Mouse (Mus musculus): ENCODE results near the gene Rnf225. TPM values are rescaled to one million over a fixed set of nuclear protein-coding genes. Genes with fewer than 3 reads are reported as not detected.

Gene Rnf225
- polyA plus RNA-seq, 1 experiment from 2014 or later = 0.63 TPM

GRCm38 (mm10) chr7:12961511-12962141 is 34.4 kb downstream of the Rnf225 start:
- 1% methylated on average over 29 of the region's 29 CpGs for WGBS
- Histone ChIP-seq H3K36me3 (no peaks in the 10 kb centered on the region), H3K4me3 (peak overlapping the region; percentile 67), H3K4me2 (peak overlapping the region; percentile 79), H3K27ac (replicated peaks) (peak overlapping the region; percentile 87), H3K9ac (peak overlapping the region; percentile 86), H3K4me1 (peaks cover 13% of the 10 kb centered on the region), H3K27me3 (replicated peaks) (no peaks in the 10 kb centered on the region), H3K9me3 (no peaks in the 10 kb centered on the region)
- ATAC-seq (ENCODE audit: extremely low read depth, insufficient number of reproducible peaks, low FRiP score, low TSS enrichment) = no peak

- peak within 1 kb of the TSS; percentile 94 for H3K4me2 ChIP-seq
- H3K9me3 ChIP-seq = no peaks in the 10 kb centered on the region
- ATAC-seq (ENCODE audit: extremely low read depth, insufficient number of reproducible peaks, low FRiP score, low TSS enrichment) = peak; percentile 80
- H3K4me1 ChIP-seq = peaks cover 23% of the 10 kb centered on the region
- peaks cover 23% of the 10 kb centered on the region for H3K36me3 ChIP-seq
- H3K27me3 ChIP-seq (replicated peaks) = no peaks in the 10 kb centered on the region
- peak within 1 kb of the TSS; percentile 94 for H3K4me3 ChIP-seq
- H3K9ac ChIP-seq = peak within 1 kb of the TSS; percentile 98
- peak within 1 kb of the TSS; percentile 91 for H3K27ac ChIP-seq (replicated peaks)
- under 1% methylated on average over 23 of the region's 23 CpGs for WGBS
Measured at GRCm38 (mm10) chr7:12965678-12966091, 38.5 kb downstream of the Rnf225 start, which contains the start of gene Zfp324. Zfp324 (plus strand) TSS chr7:12965838.

GRCm38 (mm10) chr7:12966104-12966845 is 39.1 kb downstream of the Rnf225 start:
- Histone ChIP-seq H3K4me2 (peak overlapping the region; percentile 94), H3K9ac (peak overlapping the region; percentile 98), H3K4me3 (peak overlapping the region; percentile 94), H3K27me3 (replicated peaks) (no peaks in the 10 kb centered on the region), H3K27ac (replicated peaks) (peak overlapping the region; percentile 91), H3K36me3 (peaks cover 29% of the 10 kb centered on the region), H3K4me1 (peaks cover 19% of the 10 kb centered on the region), H3K9me3 (no peaks in the 10 kb centered on the region)
- WGBS = under 1% methylated on average over 29 of the region's 29 CpGs
- peak; percentile 70 for ATAC-seq (ENCODE audit: extremely low read depth, insufficient number of reproducible peaks, low FRiP score, low TSS enrichment)

- H3K27me3 ChIP-seq (replicated peaks) = no peaks in the 10 kb centered on the region
- ATAC-seq (ENCODE audit: extremely low read depth, insufficient number of reproducible peaks, low FRiP score, low TSS enrichment) = no peak
Measured at GRCm38 (mm10) chr7:12970906-12971305, 43.7 kb downstream of the Rnf225 start.

GRCm38 (mm10) chr7:12977682-12978389 is 50.6 kb downstream of the Rnf225 start, which contains the start of gene Zfp446:
Zfp446 (plus strand) TSS chr7:12977848.
- H3K9me3 ChIP-seq = no peaks in the 10 kb centered on the region
- H3K36me3 ChIP-seq = peaks cover 20% of the 10 kb centered on the region; the same call in 1 of the 2 replicates
- H3K4me2 ChIP-seq = peak within 1 kb of the TSS; percentile 78
- H3K4me3 ChIP-seq = peak within 1 kb of the TSS; percentile 74
- peak; percentile 99 for ATAC-seq (ENCODE audit: extremely low read depth, insufficient number of reproducible peaks, low FRiP score, low TSS enrichment)
- peaks cover 20% of the 10 kb centered on the region for H3K4me1 ChIP-seq
- no peaks in the 10 kb centered on the region for H3K27me3 ChIP-seq (replicated peaks)
- peak within 1 kb of the TSS; percentile 95 for H3K27ac ChIP-seq (replicated peaks)
- H3K9ac ChIP-seq = peak within 1 kb of the TSS; percentile 82
- under 1% methylated on average over 49 of the region's 49 CpGs for WGBS

More at GRCm38 (mm10) chr7:12970906-12971305, 43.7 kb downstream of the Rnf225 start:
- 90% methylated on average over 25 of the region's 25 CpGs for WGBS
- no peak overlapping the region for H3K9ac ChIP-seq
- H3K4me2 ChIP-seq = no peak overlapping the region
- H3K36me3 ChIP-seq = peaks cover 50% of the 10 kb centered on the region
- H3K4me3 ChIP-seq = no peak overlapping the region
- H3K27ac ChIP-seq (replicated peaks) = no peak overlapping the region
- H3K4me1 ChIP-seq = peaks cover 12% of the 10 kb centered on the region
- H3K9me3 ChIP-seq = no peaks in the 10 kb centered on the region

GRCm38 (mm10) chr7:12978931-12979722 is 51.9 kb downstream of the Rnf225 start:
- Histone ChIP-seq H3K36me3 (0 out of 2 replicates have a peak, but pooled peaks cover 13% of the 10 kb centered on the region), H3K9me3 (no peaks in the 10 kb centered on the region), H3K27me3 (replicated peaks) (no peaks in the 10 kb centered on the region), H3K27ac (replicated peaks) (peak overlapping the region; percentile 95), H3K9ac (peak overlapping the region; percentile 82), H3K4me3 (peak overlapping the region; percentile 74), H3K4me2 (peak overlapping the region; percentile 78), H3K4me1 (peaks cover 20% of the 10 kb centered on the region)
- WGBS = 79% methylated on average over 18 of the region's 18 CpGs
- ATAC-seq (ENCODE audit: extremely low read depth, insufficient number of reproducible peaks, low FRiP score, low TSS enrichment) = no peak

- no peak overlapping the region for H3K4me3 ChIP-seq
- ATAC-seq (ENCODE audit: extremely low read depth, insufficient number of reproducible peaks, low FRiP score, low TSS enrichment) = no peak
- 0 out of 2 replicates have a peak overlapping the region, but pooled peaks have one; percentile 14 for H3K9ac ChIP-seq
- H3K27me3 ChIP-seq (replicated peaks) = no peaks in the 10 kb centered on the region
- no peak overlapping the region for H3K27ac ChIP-seq (replicated peaks)
- 58% methylated on average over 6 of the region's 6 CpGs for WGBS
- H3K36me3 ChIP-seq = 0 out of 2 replicates have a peak, but pooled peaks cover 13% of the 10 kb centered on the region
- H3K9me3 ChIP-seq = no peaks in the 10 kb centered on the region
- peaks cover 20% of the 10 kb centered on the region for H3K4me1 ChIP-seq
- no peak overlapping the region for H3K4me2 ChIP-seq
Measured at GRCm38 (mm10) chr7:12979776-12980175, 52.6 kb downstream of the Rnf225 start.

GRCm38 (mm10) chr7:12980291-12980690 is 53.1 kb downstream of the Rnf225 start:
- WGBS = 85% methylated on average over 7 of the region's 7 CpGs
- Histone ChIP-seq H3K9me3 (no peaks in the 10 kb centered on the region), H3K27ac (replicated peaks) (no peak overlapping the region), H3K27me3 (replicated peaks) (no peaks in the 10 kb centered on the region), H3K4me3 (no peak overlapping the region), H3K4me2 (no peak overlapping the region), H3K36me3 (0 out of 2 replicates have a peak, but pooled peaks cover 13% of the 10 kb centered on the region), H3K4me1 (peaks cover 20% of the 10 kb centered on the region), H3K9ac (no peak overlapping the region)
- ATAC-seq (ENCODE audit: extremely low read depth, insufficient number of reproducible peaks, low FRiP score, low TSS enrichment) = no peak
